Mouse (Mus musculus): ENCODE measurements around the gene Fars2.

DNA sequence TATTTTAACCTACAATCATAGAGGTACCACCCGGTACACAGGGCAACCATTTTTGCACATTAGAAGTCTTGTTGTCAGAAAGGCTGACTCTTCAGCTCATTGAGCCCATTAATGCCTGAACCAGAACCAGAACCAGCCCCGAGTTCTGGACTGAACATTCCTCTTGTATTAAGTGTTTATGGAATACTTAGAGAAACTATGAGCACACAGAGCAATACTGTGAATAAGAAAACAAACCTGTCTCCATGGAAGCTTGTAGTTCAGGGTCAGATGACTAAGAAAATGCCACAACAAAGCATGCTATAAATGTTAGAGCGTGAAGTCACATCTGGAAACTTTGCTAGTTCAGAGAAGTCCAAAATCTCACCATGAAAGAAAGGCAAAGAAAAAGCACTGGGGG lies 35.6 kb upstream of the Fars2 start:
- no peak for TF ChIP-seq CTCF (IDR thresholded peaks at IDR 0.05; ENCODE audit: low read depth, low read length)
- TF ChIP-seq POLR2AphosphoS5 (IDR thresholded peaks at IDR 0.05; ENCODE audit: insufficient replicate concordance, low read depth, low read length) = no peak
- TF ChIP-seq GATA1 (IDR thresholded peaks at IDR 0.05; ENCODE audit: borderline replicate concordance, low read length) = no peak
- TF ChIP-seq GATA2 (IDR thresholded peaks at IDR 0.05; ENCODE audit: borderline replicate concordance, low read depth, low read length) = no peak
- TF ChIP-seq TAL1 (conservative IDR thresholded peaks at IDR 0.05; ENCODE audit: low read depth, low read length) = no peak
